Mouse (Mus musculus) gastrocnemius, postnatal 25 days (tissue): ENCODE data around the gene Dhdh. TPM values are rescaled to one million over a fixed set of nuclear protein-coding genes. Genes with fewer than 3 reads are reported as not detected.
"Not testable (repeated sequence)": the region's sequence is repeated elsewhere in the genome, so short reads cannot be mapped to it uniquely, and the experiment has no call there.

Experiments used
- DNase-seq: peaks from one replicate; pipeline ENCODE4 v3.0.0; 2022
- total RNA-seq, 2 experiments: library from RNA; stranded (reverse); gene quantifications; 1 replicate in 1 of 2; 2 replicates in 1 of 2; pipeline ENCODE4 v1.2.3; 2021

Dhdh gene
- total RNA-seq, 2 experiments from 2014 or later = 12.3 to 12.6 TPM

DNA sequence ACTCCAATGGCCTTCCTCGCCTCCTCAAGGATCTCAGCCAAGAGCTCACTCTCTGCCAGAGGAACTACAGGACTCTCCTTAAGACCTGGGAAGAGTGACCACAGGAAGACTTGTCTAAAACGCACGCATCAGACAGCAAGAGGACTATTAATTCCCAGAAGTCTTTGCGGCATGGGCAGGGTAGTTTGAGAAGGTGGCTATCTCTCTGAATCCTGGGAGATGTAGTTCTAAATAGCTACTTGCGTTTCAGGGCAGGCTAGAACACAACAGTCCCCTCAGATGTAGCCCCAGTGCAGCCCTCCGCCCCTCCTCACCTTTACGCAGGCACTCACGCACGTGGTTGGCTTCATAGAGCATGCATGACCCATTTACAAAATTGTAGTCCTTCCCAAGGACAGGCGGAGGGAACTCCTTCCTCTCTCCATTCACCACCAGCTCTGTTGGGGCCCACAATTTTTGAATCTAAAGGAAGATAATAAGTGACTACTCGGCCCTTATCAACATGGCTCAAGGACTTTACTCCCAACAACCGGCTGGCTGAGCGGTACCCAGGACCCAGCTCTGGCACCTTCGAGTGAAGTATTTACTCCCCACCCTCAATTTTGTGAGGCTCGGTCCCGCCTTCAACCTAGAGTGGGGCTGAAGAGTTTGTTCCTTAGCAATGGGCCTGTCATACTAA is 13.2 kb downstream of the Dhdh start:
- DNase-seq = no peak

DNA sequence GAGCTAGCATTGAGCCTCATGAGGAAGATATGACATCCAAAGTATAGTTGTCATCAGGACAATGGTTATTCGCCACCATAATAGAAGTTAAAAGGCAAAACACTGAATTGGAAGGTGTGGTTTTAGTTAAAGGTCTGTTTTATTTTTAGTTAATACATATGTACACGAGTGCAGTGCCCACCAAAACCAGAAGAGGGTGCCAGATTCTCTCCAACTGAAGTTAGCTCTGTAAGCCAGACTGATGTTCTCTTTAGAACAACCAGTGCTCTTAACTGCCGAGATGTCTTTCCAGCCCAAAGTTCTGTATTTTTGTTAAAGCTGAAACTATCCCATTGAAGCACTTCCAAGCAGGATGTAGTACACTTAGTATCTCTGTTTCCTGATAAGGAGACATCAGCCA is 17.7 kb downstream of the Dhdh start:
- no peak for DNase-seq

DNA sequence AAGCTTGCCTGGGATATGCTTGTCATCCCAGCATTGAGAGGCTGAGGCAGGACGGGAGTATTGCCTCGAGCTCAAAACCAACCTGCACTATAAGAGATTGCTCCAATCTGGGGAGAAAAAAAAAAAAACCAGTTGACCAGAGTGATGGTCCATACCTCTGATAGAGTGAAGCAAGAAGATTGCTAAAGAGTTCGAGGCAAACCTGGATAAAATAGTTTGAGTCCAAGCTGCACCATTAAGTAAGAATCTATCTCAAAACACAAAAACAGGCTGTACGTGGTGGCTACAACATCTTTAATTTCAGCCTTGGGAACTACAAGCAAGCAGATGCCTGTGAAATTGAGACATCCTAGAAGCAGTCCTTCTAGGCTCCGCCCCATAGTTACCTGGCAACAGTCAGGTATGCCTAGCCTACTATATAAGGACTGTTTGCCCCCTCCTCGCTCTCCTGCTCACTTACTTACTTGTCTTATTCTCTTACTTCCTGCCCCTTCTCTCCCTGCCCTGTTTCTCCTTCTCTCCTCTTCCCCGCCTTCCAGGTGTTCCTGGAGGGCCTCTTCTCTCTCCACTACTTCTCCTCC is 21.4 kb downstream of the Dhdh start:
- DNase-seq = no peak

DNA sequence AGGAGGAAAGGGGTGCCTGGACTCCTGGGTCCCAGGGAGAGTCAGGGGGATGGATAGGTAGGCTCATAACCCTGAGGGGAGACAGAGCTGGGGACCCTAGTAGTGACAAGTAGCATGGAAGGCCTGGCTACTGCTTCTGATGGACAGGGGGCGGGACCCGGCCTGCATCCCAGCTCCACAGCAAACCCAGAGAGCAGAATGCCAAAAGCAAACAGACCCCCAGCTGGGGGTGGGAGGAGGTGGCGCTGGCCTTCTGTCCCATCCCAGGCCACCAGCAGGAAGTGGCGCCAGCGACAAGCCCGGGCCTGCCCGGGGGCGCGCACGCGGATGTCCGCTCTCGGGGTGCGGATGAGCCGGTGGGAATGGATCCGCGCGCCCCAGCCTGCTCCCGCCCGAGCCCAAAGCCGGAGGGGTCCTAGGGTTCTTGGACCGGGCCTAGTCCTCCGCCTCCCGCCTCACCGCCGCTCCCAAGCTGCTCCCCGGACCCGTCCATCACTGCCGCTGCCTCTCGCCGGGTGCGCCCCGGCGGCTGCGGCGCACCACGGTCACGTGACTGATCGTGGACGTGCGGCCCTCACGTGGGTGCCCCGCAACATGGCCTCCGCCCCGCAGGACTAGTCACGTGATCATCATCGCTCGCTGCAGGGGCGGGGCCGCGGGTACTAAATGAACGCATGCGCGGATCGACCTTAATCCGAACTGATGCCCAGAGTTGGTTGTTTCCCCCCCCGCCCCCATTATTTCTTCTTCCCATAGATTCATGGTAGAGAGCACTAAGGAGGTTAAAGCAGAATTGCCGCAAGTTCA is 22.1 kb downstream of the Dhdh start, which contains the start of gene Bax:
Bax (minus strand) TSS at position 616 of the 807 bp plus-strand sequence.
- DNase-seq = peak; percentile 92

DNA sequence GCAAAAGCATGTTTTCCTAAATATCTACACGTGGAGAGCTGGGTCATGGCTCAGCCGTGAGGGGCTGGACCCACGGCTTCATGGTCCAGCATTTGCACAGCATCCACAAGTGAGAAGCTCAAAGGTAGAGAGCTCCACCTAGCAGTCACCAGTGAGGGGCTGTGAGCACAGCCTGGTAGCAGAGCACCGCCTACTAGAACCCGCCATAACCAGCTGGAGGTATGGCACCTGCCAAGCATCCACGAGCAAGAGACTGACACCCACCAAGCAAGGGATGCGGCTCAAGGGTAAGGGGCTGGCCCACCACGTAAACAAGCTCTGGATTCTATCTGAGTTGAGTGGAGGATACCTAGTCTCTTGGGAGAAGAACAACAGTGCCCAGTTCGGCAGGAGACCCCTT is 23.1 kb downstream of the Dhdh start:
- DNase-seq = no peak

DNA sequence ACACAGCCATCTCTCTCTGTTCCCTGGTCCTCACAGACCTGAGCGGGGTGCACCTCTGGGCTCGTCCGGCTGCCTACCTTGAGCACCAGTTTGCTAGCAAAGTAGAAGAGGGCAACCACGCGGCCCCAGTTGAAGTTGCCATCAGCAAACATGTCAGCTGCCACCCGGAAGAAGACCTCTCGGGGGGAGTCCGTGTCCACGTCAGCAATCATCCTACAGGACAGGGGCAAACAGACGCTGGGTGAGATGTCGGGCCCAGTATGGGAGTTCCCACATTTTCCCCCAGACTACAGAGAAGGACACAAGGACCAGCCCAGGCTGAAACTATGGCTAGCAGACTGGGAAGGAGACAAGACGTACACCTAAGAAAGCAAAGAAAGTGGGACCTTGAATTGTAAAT is 23.5 kb downstream of the Dhdh start:
- DNase-seq = no peak

DNA sequence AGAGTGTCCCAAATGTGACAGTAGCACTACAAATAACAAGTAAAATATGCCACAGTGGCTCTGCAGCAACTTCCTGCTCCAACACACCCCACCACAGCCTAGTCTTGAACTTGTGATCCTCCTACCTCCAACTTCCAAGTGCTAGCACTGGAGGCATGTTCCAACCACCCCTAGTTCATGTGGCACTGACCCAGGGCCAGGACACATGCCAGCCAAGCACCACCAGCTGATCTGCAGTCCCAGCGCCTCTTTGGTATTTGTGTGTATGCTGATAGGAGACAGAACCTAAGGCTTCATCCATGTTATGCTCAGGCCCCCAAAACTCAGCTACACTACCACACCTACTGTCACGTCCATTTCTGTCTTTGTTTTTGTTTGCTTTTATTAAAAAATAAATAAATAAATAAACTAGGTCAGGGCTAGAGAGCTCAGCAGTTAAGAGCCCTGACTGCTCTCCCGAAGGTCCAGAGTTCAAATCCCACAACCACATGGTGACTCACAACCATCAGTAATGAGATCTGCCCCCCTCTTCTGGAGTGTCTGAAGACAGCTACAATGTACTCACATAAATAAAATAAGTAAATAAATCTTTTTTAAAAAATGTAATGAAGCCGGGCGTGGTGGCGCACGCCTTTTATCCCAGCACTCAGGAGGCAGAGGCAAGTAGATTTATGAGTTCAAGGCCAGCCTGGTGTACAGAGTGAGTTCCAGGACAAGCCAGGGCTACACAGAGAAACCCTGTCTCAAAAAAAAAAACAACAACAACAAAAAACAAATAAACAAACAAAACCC is 24.4 kb downstream of the Dhdh start:
- DNase-seq = no peak

DNA sequence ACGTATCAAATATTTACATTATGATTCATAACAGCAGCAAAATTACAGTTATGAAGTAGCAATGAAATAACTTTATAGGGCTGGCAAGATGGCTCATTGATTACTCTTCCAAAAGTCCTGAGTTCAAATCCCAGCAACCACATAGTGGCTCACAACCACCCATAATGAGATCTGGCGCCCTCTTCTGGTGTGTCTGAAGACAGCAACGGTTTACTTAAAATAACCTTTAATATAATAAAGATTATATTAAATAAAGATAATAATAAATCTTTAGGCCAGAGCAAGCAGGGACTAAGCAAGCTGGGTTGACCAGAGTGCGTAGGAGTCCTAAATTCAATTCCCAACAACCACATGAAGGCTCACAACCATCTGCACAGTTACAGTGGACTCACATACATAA is 25.7 kb downstream of the Dhdh start:
- not testable (repeated sequence) for DNase-seq

DNA sequence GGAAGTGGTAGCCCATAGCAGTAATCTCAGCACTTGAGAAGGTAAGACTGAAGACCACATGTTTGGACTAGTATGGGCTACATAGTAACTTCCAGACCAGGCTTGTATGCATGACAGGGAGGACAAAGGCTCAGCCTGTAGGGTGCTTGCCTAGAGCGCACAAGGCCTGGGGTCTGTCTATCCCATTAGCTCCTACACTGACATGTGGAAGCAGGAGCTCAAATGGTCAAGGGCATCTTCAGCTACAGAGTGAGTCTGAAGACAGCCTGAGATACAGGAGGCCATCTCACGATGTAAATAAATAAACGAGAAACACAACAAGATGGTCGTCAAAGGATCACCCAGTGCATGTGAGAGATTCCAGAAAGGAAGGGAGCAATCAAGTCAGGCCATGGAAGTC is 26.3 kb downstream of the Dhdh start:
- no peak for DNase-seq

DNA sequence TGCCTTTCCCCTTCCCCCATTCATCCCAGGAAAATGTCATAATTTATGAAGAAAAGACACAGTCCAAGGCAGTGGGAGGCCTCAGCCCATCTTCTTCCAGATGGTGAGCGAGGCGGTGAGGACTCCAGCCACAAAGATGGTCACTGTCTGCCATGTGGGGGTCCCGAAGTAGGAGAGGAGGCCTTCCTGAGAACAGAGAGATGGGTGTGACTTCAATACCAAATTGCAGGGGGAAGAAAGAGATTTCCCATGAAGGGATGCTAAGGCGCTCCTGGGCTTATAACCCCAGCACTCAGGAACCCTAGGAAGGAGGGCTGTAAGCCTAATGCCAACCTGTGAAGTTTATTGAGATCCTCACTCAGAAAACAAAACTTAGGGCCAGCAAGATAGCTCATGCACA is 26.8 kb downstream of the Dhdh start:
- no peak for DNase-seq

DNA sequence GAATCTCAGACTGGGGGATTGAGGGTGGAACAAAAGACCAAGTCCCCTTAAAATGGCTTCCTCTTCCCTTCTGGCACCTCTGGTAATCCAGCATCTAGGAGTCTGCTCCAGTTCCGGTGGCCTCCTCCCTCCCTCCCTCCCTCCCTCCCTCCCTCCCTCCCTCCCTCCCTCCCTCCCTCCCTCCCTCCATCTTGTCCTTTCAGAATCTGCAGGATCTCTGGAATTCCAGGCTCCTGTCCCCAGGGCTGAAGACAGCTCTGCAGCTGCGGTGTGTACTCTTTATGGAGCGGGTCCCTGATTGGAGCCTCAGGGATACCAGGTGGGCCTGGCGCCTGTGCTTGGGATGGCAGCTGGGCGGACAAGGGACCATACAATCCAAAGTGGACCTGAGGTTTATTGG is 27.3 kb downstream of the Dhdh start:
- no peak for DNase-seq

DNA sequence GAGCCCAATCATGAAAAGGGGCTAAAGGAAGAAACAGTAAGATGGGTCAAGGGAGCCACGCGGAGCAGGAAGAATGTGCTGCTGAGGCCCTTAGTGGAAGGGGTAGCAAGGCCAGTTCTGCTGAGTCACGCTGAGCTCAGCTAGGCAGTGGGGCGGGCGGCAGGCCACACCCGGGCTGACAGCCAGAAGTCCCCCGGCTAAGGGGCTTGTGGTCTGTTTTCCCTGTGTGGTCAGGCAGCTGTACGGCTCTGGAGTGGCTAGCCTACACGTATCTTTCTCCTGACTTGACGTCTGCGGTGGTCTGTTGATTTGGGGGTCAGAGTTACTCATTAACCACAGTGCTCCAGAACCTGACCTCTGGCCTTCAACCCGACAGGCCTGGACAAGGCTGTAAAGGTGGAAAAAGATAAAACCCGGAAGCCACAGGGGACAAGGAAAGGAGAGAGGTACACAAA is 27.7 kb downstream of the Dhdh start:
- DNase-seq = peak; percentile 67

DNA sequence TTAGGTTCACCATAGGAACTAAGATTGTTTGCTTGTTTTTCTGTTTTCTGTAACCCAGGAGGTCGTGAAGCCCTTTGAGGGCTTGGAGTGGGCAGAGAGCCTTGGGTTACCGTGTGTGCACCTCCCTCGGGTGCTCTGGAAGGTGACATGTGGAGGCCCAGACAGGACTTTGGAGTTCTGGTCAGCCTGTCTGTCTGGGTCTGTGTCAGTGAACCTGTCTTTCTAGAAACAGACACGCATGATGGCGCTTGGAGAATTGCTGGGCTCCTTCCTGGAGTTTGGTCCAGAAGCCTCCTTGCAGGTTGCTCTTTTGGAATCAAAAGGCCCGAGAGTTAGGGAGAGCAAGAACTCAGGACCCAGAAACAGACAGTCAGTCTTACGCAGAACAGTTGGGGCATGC is 28.2 kb downstream of the Dhdh start:
- no peak for DNase-seq

DNA sequence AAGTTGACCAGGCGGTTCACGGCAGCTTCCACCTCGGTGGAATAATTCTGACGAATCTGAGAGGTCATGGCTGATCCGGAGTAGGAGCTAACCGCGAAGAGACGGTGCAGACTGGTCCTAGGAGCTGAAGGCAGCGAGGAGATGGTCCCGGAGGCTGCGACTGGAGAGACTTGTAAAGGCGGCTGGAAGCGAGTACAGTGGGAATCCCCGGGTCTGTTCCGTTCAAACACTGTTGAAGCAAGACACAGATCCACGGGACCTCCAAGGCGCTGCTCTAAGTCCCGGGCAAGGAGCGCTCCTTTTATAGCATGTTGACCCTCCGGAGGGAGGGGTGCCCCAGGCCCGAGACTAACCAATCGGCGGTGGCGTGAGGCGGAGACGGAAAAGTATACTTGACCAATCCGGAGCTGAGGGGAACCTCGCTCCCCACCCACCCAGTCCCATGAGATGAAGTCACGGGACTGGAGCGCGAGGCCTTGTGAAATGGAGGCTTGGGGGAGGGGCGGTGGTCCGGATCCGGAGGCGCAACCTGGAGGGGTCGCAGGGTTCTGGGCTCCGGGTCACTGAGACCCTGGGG is 29.0 kb downstream of the Dhdh start, which contains the start of gene Ftl1:
Ftl1 (minus strand) TSS at position 321 of the 577 bp plus-strand sequence.
- DNase-seq = peak; percentile 98

DNA sequence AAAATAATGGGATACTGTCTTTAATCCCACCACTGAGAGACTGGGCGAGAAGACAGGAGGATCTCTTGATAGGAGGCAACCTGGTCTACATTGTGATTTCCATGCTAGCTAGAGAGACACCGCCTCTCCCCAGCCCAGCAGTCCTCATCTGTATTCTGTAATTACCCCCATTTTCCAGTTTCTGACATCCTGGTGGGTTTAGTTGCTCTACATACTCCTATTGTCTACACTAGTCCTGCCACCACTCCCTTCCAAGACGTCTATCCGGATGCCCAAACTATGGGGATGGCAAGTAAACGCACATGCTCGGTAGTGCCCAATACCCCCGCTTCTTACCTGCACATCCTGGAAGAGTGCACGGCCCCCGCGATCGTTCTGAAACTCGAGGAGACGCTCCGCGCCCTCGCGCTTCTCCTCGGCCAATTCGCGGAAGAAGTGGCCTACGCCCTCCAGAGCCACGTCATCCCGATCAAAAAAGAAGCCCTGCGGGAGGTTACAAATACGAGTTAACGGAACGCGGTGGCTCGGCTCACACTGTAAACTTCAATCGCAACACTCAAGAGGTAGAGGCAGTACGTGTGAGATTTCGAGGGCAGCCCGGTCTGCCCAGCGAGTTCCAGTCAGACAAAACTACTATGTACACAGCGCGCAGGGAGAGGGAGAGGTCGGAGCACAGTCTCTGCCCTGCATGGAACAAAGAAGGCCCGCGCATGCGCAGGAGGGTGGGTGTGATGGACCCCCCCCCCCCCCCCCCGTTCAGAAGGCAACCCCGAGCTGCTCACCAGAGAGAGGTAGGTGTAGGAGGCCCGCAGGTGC is 29.6 kb downstream of the Dhdh start:
- peak; percentile 71 for DNase-seq

DNA sequence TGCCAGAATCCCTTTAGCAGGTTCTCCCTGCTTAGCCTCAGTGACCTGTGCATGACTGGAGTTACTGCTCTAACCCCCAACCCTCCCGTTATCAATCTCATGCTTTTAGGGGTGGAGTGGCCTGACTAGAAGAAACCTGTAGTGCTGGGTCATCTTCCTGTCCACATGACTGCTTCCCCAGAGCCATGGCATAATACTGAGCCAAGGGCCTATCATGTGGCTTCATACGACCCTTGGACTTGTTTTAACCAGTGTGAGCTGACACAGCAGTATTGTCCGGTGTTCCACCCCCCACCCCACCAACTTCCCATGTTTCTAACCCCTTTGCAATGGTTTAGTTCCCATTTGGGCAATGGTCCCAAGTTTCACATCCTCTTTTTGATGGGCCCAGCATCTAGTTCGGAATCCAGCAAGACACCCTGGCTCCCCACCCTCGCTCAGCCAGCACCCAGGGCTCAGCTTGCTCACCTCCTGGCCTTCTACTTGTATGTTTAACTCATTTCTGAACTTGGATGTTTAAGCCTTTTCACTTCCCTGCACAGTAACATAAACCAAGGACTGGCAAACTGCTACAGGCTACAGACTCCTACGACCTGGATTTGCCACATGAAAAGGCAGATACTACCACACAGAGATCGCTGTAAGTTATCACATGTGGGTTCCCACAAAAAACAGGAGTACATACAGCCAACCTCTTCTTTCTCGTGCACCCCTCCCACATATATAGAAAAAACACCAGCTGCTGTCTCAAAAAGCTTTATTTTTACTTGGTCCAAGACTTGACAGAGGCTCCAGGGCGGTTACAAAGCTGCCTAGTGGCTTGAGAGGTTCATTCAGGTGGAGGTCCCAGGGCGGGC is 31.2 kb downstream of the Dhdh start:
- peak; percentile 48 for DNase-seq

DNA sequence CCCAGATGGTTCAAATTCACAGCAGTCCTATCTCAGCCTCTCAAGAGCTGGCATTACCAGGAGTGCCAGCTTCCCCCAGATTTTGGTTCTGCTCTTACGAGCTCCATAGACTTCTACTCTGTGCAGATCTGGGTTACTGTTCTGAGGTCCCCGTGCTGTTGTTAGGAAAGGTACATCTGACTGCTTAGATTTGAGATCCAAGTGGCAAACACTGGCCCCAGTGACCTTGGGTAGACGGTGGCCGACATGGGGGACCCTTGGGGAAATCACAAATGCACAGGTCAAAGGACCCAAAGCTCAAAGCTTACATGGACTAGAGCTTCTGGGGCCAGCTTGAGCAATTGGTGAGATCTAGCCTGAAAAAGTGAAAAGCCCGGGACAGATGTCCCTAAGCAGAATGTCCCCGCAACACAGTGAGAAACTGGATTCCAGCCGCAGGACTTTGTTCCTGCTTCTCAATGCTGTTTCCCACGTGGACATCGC is 31.8 kb downstream of the Dhdh start:
- DNase-seq = no peak

DNA sequence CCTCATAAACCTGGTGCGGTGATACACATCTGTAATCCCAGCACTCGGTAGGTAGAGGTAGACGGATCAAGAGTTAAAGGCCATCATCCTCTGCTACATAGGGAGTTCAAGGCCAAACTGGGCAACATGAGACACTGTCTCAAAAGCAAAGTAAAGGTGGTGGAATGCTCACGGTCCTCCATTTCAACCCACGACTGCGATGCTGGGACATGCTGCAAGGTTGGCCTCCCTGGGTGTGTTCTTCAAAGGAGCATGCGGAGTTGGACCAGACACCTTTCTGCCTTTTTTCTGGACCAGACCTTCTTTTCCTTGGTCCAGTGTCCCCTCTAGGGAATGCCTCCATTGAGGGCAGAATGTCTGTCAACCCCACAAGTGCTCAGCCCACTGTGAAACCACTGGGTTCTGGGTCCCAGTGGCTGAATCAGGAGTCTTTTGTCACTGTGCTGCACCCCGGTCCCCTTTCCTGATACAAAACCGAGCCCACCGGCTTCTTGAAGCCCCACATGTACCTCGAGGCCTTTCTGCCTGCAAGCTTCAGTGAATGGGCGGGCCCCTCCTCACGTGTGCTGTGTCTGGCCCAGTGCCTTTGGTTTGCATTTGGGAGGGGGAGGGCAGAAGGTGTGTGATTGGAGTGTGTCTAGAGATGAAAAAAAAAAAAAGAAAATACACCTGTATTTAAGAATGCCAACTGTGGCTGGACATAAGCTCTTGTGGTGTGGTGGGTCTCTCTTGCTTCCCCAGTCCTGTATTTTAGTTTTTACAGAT is 32.5 kb downstream of the Dhdh start:
- no peak for DNase-seq

DNA sequence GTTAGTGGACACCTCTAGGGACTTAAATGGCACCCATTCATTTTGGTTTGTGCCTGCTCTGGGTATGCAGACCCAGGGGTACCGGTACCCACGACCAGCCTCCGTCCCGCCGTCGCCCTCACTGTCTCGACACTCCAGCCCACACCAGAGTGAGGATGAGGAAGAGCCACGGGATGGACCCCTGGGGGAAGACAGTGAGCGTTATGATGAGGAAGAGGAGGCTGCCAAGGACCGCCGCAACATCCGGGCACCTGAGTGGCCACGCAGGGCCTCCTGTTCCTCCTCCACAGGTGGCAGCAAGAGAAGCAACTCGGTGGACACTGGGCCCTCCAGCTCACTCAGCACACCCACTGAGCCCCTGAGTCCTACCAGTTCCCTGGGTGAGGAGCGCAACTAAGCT is 33.6 kb downstream of the Dhdh start:
- DNase-seq = no peak
